Comparison of ENCODE assay signal across 12 mouse cellular contexts in genomic region chr2:145905156-145905555, GRCm38 (mm10). TPM values are rescaled to one million over a fixed set of nuclear protein-coding genes. Genes with fewer than 3 reads are reported as not detected.
DNase-seq lines count a peak whose midpoint lies in the region; ATAC-seq and TF ChIP-seq lines count a peak whose summit lies in the region.
"Had no signal": no experiment of that assay in that cellular context is flagged by ENCODE, and none has a peak within 500 bp of the region (broad histone marks: within the 10 kb centered on the region; RNA-seq: fewer than 3 reads in every experiment).

No protein-coding gene starts in this region.

- H3K4me3 ChIP-seq in forebrain, embryonic 13.5 days, result no peak overlapping the region
- no peak overlapping the region for H3K4me3 ChIP-seq in forebrain, embryonic 14.5 days (ENCODE audit: low read depth, low read length)
- no peak overlapping the region for H3K4me3 ChIP-seq in liver, embryonic 12.5 days
- H3K4me3 ChIP-seq in liver, postnatal 0 days (ENCODE audit: low read depth, low read length), result no peak overlapping the region
- H3K4me3 ChIP-seq in ES-E14 (ENCODE audit: insufficient read depth in 1 of 2, low read depth in 1 of 2, low read length in 2 of 2, poor library complexity in 1 of 2, severe bottlenecking in 1 of 2) (peak overlapping the region; percentile 19 to 90; a peak in 2 of 4 replicates), myocyte (peak overlapping the region; percentile 77)

- no peaks in the 10 kb centered on the region for H3K9me3 ChIP-seq in forebrain, embryonic 13.5 days (replicated peaks)
- H3K9me3 ChIP-seq in forebrain, embryonic 14.5 days (replicated peaks; ENCODE audit: control insufficient read depth, low read length), result no peaks in the 10 kb centered on the region
- H3K9me3 ChIP-seq in liver, embryonic 12.5 days (replicated peaks), result no peaks in the 10 kb centered on the region
- H3K9me3 ChIP-seq in liver, postnatal 0 days (ENCODE audit: low read length), result no peaks in the 10 kb centered on the region
- no peaks in the 10 kb centered on the region for H3K9me3 ChIP-seq in ES-E14 (ENCODE audit: control insufficient read depth, insufficient read depth, low read depth, low read length)

- H3K27me3 ChIP-seq in forebrain, embryonic 13.5 days, result no peaks in the 10 kb centered on the region
- H3K27me3 ChIP-seq in forebrain, embryonic 14.5 days (replicated peaks; ENCODE audit: control insufficient read depth, insufficient read depth, low read length), result no peaks in the 10 kb centered on the region
- H3K27me3 ChIP-seq in liver, embryonic 12.5 days (replicated peaks), result no peaks in the 10 kb centered on the region
- H3K27me3 ChIP-seq in liver, postnatal 0 days (ENCODE audit: insufficient read depth, low read length), result no peaks in the 10 kb centered on the region
- H3K27me3 ChIP-seq in myocyte (ENCODE audit: control insufficient read depth, insufficient read depth, insufficient read length), result no peaks in the 10 kb centered on the region

- in situ Hi-C loops in ES-E14 (cut with MboI; ENCODE audit: low sequenced_read_pairs in 2 of 2, unreplicated experiment in 2 of 2), result no loop called here

- TF ChIP-seq EP300 in liver, postnatal 0 days (IDR thresholded peaks at IDR 0.05; ENCODE audit: low read depth), result no peak

- H3K4me2 ChIP-seq in forebrain, embryonic 13.5 days, result peak overlapping the region; percentile 15; the same call in 1 of the 2 replicates
- H3K4me2 ChIP-seq in forebrain, embryonic 14.5 days (ENCODE audit: low read length), result no peak overlapping the region
- H3K4me2 ChIP-seq in liver, embryonic 12.5 days, result peak overlapping the region; percentile 76
- no peak overlapping the region for H3K4me2 ChIP-seq in liver, postnatal 0 days (ENCODE audit: low read depth, low read length)
- peak overlapping the region; percentile 82 for H3K4me2 ChIP-seq in myocyte (ENCODE audit: low read depth)

- no peak overlapping the region for H3K9ac ChIP-seq in forebrain, embryonic 13.5 days
- no peak overlapping the region for H3K9ac ChIP-seq in forebrain, embryonic 14.5 days (ENCODE audit: low read length)
- no peak overlapping the region for H3K9ac ChIP-seq in liver, embryonic 12.5 days
- H3K9ac ChIP-seq in liver, postnatal 0 days (replicated peaks), result no peak overlapping the region
- peak overlapping the region; percentile 18 for H3K9ac ChIP-seq in ES-E14 (ENCODE audit: insufficient read depth, low read depth, low read length, poor library complexity, severe bottlenecking)

- H3K27ac ChIP-seq in forebrain, embryonic 13.5 days, result no peak overlapping the region
- H3K27ac ChIP-seq in forebrain, embryonic 14.5 days (ENCODE audit: low read depth, low read length), result no peak overlapping the region
- no peak overlapping the region for H3K27ac ChIP-seq in liver, embryonic 12.5 days
- H3K27ac ChIP-seq in liver, postnatal 0 days (ENCODE audit: low read depth), result no peak overlapping the region
- no peak overlapping the region for H3K27ac ChIP-seq in ES-E14 (ENCODE audit: insufficient read depth, low read depth, low read length, poor library complexity, severe bottlenecking)

- H3K79me2 ChIP-seq in myocyte (ENCODE audit: control insufficient read depth, insufficient read depth), result peaks cover 67% of the 10 kb centered on the region

- no peak for ATAC-seq in forebrain, embryonic 13.5 days
- no peak for ATAC-seq in forebrain, embryonic 14.5 days
- no peak for ATAC-seq in liver, embryonic 12.5 days
- no peak for ATAC-seq in liver, postnatal 0 days

- no peak for TF ChIP-seq CTCF in liver, postnatal 0 days (IDR thresholded peaks at IDR 0.05; ENCODE audit: low read depth)

- no peak for DNase-seq in forebrain, embryonic 14.5 days (ENCODE audit: low spot score)
- DNase-seq in liver, postnatal 0 days, result no peak
- DNase-seq in ES-E14 (ENCODE audit: low read depth, low spot score), result no peak
- no peak for DNase-seq in frontal cortex, postnatal 25 days (ENCODE audit: low spot score in 2 of 2)
- no peak for DNase-seq in left cerebral cortex, adult 11 months (ENCODE audit: low spot score)
- DNase-seq: gastrocnemius, postnatal 25 days; kidney, adult 11 months; lung, adult 18-20 months; retina, postnatal 1 day had no signal

- H3ac ChIP-seq in myocyte (ENCODE audit: control insufficient read depth, insufficient read length), result no peak overlapping the region

- H3K4me1 ChIP-seq in forebrain, embryonic 13.5 days, result peaks cover 21% of the 10 kb centered on the region
- peaks cover 10% of the 10 kb centered on the region; the same call in 1 of the 2 replicates for H3K4me1 ChIP-seq in forebrain, embryonic 14.5 days (ENCODE audit: control insufficient read depth, insufficient read depth, low read length)
- peaks cover 20% of the 10 kb centered on the region for H3K4me1 ChIP-seq in liver, embryonic 12.5 days
- peaks cover 17% of the 10 kb centered on the region for H3K4me1 ChIP-seq in liver, postnatal 0 days (ENCODE audit: insufficient read depth)
- peaks cover 4 to 15% of the 10 kb centered on the region in 2 experiments; a peak in 3 of 4 replicates for H3K4me1 ChIP-seq in ES-E14 (ENCODE audit: control insufficient read depth in 2 of 2, insufficient read depth in 2 of 2, low read length in 2 of 2, poor library complexity in 1 of 2)

- WGBS in forebrain, embryonic 13.5 days, result 85% methylated on average over 6 of the region's 6 CpGs
- WGBS in forebrain, embryonic 14.5 days, result 85% methylated on average over 6 of the region's 6 CpGs
- 70% methylated on average over 6 of the region's 6 CpGs for WGBS in liver, embryonic 12.5 days (ENCODE audit: insufficient replicate concordance)
- WGBS in liver, postnatal 0 days (ENCODE audit: insufficient replicate concordance), result 72% methylated on average over 6 of the region's 6 CpGs

- peaks cover 23% of the 10 kb centered on the region for H3K36me3 ChIP-seq in forebrain, embryonic 13.5 days (ENCODE audit: poor library complexity, severe bottlenecking)
- peaks cover 20% of the 10 kb centered on the region for H3K36me3 ChIP-seq in forebrain, embryonic 14.5 days (ENCODE audit: control insufficient read depth, insufficient read depth, low read length)
- peaks cover 31% of the 10 kb centered on the region for H3K36me3 ChIP-seq in liver, embryonic 12.5 days
- peaks cover 22% of the 10 kb centered on the region for H3K36me3 ChIP-seq in liver, postnatal 0 days (replicated peaks; ENCODE audit: insufficient read depth, low read length)
- H3K36me3 ChIP-seq in ES-E14 (ENCODE audit: control insufficient read depth, insufficient read depth, low read length, poor library complexity, severe bottlenecking) (peaks cover 13% of the 10 kb centered on the region), myocyte (ENCODE audit: control insufficient read depth, insufficient read depth) (peaks cover 21% of the 10 kb centered on the region)

- TF ChIP-seq POLR2A in myocyte (IDR thresholded peaks at IDR 0.05; ENCODE audit: insufficient read length, low read depth), result no peak

TF ChIP-seq in ES-E14, 5 proteins besides CTCF, POLR2A, EP300 and RAD21:
- TF ChIP-seq ZC3H11A (IDR thresholded peaks at IDR 0.05; ENCODE audit: borderline replicate concordance, low read depth, low read length) (no peak), CHD2 (IDR thresholded peaks at IDR 0.05; ENCODE audit: low read depth, low read length) (no peak), ZNF384 (IDR thresholded peaks at IDR 0.05; ENCODE audit: low read depth, low read length) (no peak), MAFK (IDR thresholded peaks at IDR 0.05; ENCODE audit: insufficient read depth, low read depth, low read length) (no peak), HCFC1 (IDR thresholded peaks at IDR 0.05; ENCODE audit: borderline replicate concordance, insufficient read depth, low read length) (no peak)
TF ChIP-seq in ES-E14: peak in this region for 0.

TF ChIP-seq in myocyte, 11 proteins besides CTCF, POLR2A, EP300 and RAD21:
- TF ChIP-seq REST (IDR thresholded peaks at IDR 0.05; ENCODE audit: insufficient read depth, insufficient read length), result no peak
- TF ChIP-seq SRF (IDR thresholded peaks at IDR 0.05; ENCODE audit: control insufficient read depth, insufficient read length, low read depth), result no peak
- TF ChIP-seq E2F4 (IDR thresholded peaks at IDR 0.05; ENCODE audit: insufficient read depth), result no peak
- no peak for TF ChIP-seq MAX (IDR thresholded peaks at IDR 0.05; ENCODE audit: low read depth)
- TF ChIP-seq TCF12 (IDR thresholded peaks at IDR 0.05; ENCODE audit: insufficient read depth, poor library complexity, severe bottlenecking), result no peak

RNA-seq across cellular contexts. Expression of gene Naa20, which starts 3.3 kb away (rescaled TPM):
- polyA plus RNA-seq in forebrain, embryonic 13.5 days (2015; fragmentation: Nextera tagmentation; extraction: Ambion mirVana), result 134 TPM in 2 replicates
- polyA plus RNA-seq in forebrain, embryonic 14.5 days (2014; fragmentation: Nextera tagmentation; extraction: Ambion mirVana), result 147 and 161 TPM in 2 replicates
- polyA plus RNA-seq in liver, embryonic 12.5 days (2016; fragmentation: Nextera tagmentation; extraction: Ambion mirVana), result 85.9 and 92.8 TPM in 2 replicates
- 55.0 and 60.0 TPM in 2 replicates for polyA plus RNA-seq in liver, postnatal 0 days (2015; fragmentation: Nextera tagmentation; extraction: Ambion mirVana)
- 81.5 and 87.6 TPM in 2 replicates for total RNA-seq in ES-E14 (2012; rRNA removed)
- 41.7 TPM for polyA plus RNA-seq in myocyte (2012; fragmentation: generic; extraction: Trizol)

RNA-seq across cellular contexts. Expression of gene Cfap61, which starts 29.4 kb away (rescaled TPM):
- polyA plus RNA-seq in forebrain, embryonic 13.5 days (2015; fragmentation: Nextera tagmentation; extraction: Ambion mirVana), result 2.0 and 2.3 TPM in 2 replicates
- polyA plus RNA-seq in forebrain, embryonic 14.5 days (2014; fragmentation: Nextera tagmentation; extraction: Ambion mirVana), result 2.4 and 2.5 TPM in 2 replicates
- not detected in 2 replicates for polyA plus RNA-seq in liver, embryonic 12.5 days (2016; fragmentation: Nextera tagmentation; extraction: Ambion mirVana)
- 0.05 TPM in 1 of 2 replicates, not detected in the other for polyA plus RNA-seq in liver, postnatal 0 days (2015; fragmentation: Nextera tagmentation; extraction: Ambion mirVana)
- 0.45 and 0.74 TPM in 2 replicates for total RNA-seq in ES-E14 (2012; rRNA removed)
- 0.06 TPM for polyA plus RNA-seq in myocyte (2012; fragmentation: generic; extraction: Trizol)
- total RNA-seq: gastrocnemius, postnatal 25 days had no signal

RNA-seq across cellular contexts. Expression of gene Crnkl1, which starts 29.7 kb away (rescaled TPM):
- polyA plus RNA-seq in forebrain, embryonic 13.5 days (2015; fragmentation: Nextera tagmentation; extraction: Ambion mirVana), result 35.0 and 35.5 TPM in 2 replicates
- 34.4 and 36.0 TPM in 2 replicates for polyA plus RNA-seq in forebrain, embryonic 14.5 days (2014; fragmentation: Nextera tagmentation; extraction: Ambion mirVana)
- polyA plus RNA-seq in liver, embryonic 12.5 days (2016; fragmentation: Nextera tagmentation; extraction: Ambion mirVana), result 24.7 TPM in 2 replicates
- polyA plus RNA-seq in liver, postnatal 0 days (2015; fragmentation: Nextera tagmentation; extraction: Ambion mirVana), result 9.7 and 10.7 TPM in 2 replicates
- total RNA-seq in ES-E14 (2012; rRNA removed), result 33.6 and 35.0 TPM in 2 replicates
- 10.9 TPM for polyA plus RNA-seq in myocyte (2012; fragmentation: generic; extraction: Trizol)

Comparison
In these comparisons a context has a peak if more than half of its experiments do, and no peak if none do; other contexts are left out.
1. H3K4me2 ChIP-seq: peak in forebrain, embryonic 13.5 days (single experiment), liver, embryonic 12.5 days (single experiment) and myocyte (single experiment); none in forebrain, embryonic 14.5 days (single experiment) and liver, postnatal 0 days (single experiment).
2. H3K4me3 ChIP-seq: peak in ES-E14 (2 of 2) and myocyte (single experiment); none in forebrain, embryonic 13.5 days (single experiment), forebrain, embryonic 14.5 days (single experiment), liver, embryonic 12.5 days (single experiment) and liver, postnatal 0 days (single experiment).